Mouse (Mus musculus) brain, embryonic 14.5 days (tissue): Measurements from ENCODE around the gene Copg1.

Source experiments
- CTCF ChIP-seq: fragments of 200-500 bp; IDR thresholded peaks from 2 replicates; pipeline ENCODE4 v1.5.1; 2012; ENCODE audit warnings: inconsistent platforms, mild to moderate bottlenecking, moderate library complexity, borderline replicate concordance; ENCODE audit not compliant: insufficient read depth, insufficient read length; ENCODE audit errors: extremely low read depth
- POLR2A ChIP-seq: fragments of 200-500 bp; IDR thresholded peaks from 2 replicates; pipeline ENCODE4 v1.6.1; 2012; ENCODE audit warnings: mild to moderate bottlenecking, inconsistent platforms, borderline replicate concordance; ENCODE audit not compliant: poor library complexity, insufficient read depth, insufficient read length, severe bottlenecking; ENCODE audit errors: extremely low read depth

DNA sequence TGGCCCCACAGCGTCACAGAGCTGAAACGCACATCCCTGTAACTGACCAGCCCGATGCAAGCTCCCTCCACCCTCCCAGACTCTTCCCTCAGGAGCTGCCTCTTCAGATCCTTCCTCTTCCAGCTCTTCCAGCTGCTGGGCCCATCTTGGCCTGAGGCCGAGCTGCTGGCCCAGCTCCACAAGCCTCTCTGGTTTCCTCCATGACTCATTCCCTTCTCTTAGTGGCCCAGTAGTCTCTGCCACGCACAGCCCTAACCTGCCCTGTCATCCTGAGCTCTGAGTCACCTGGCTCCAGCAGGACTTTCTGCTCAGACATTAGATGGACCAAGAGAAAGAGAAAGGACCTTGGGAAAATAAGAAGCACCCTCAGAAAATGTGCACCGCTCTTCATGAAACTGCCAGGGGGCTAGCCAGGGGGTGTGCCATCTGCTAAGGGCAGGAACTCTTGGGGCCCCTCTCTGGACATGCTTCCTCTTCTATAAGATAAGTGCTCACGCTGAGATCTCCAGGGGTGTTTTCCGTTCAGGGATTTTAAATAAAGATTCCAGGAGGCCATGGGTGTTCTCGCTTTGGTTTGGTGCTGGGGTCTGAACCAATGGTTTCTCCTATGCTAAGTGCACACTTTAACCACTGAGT is 18.6 kb upstream of the Copg1 start:
- TF ChIP-seq CTCF (no peak), POLR2A (no peak)
